Mouse (Mus musculus): Measurements from ENCODE around the gene Adamts17.
A peak's percentile ranks its signal among the peaks of the same experiment; 100 is the strongest.

Adamts17 gene

DNA sequence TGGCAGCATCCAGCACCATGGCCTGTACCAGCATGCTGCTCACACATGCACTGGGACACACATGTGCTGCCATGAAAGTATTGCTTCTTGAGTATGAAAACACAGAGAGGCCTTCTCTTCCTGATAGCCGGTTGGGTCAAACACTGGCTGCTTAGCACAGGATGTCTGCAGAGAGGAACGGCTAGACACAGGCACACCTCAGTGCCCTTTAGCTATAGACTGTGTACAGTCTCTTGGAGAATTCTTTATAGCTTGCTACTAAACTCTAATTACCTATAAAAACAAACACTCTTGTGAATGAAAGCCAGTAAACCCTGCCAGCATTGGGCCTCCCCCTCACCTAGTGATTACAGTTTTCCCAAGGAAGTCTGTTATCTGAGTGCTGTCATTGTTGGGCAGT lies 131.4 kb downstream of the Adamts17 start:
- DNase-seq (ENCODE audit: low spot score) = no peak

DNA sequence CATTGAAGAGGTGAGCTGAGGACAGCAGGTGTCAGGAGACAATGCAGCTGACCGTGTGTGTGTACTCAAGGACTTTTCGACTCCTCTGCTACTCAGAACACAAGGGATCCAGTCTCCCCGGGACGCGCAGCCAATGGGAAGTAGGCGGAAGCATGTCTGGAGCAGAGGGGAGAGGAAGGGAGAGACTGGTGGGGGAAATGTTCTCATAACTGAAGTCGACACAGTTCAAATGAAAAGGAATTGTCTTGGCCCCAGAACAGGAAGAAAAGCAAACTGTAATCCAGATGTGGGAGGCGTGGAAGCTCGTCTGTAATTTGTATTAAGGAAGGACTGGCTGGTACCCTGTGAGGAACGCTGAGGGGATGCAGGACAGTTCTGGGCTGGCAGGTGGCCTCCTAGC lies 135.3 kb downstream of the Adamts17 start:
- DNase-seq (ENCODE audit: low spot score) = no peak

GRCm38 (mm10) chr7:66976371-66976770 lies 136.8 kb downstream of the Adamts17 start:
- DNase-seq (ENCODE audit: low spot score) = no peak

DNA sequence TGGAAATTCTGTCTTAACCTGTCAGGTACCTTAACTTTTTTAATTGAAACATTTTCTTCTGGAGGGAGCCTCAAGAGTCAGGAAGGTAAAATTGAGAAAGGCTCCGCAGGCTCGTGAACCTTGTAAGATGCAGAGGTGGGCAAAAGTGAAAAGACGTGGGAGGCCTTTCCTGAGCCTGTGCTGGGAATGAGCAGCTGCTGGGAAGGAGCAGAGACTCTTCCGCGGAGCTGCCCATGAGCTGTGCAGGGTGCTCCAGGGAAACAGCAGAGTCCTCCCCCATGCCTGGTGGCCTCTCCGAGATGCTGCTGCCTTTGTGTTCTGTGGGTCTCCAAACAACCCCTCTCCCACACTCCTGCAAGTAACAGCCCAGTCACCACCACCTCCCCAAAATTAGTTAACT lies 142.1 kb downstream of the Adamts17 start:
- DNase-seq (ENCODE audit: low spot score) = no peak

- DNase-seq (ENCODE audit: low spot score) = no peak
Measured at GRCm38 (mm10) chr7:66982084-66982483, 142.5 kb downstream of the Adamts17 start.

DNA sequence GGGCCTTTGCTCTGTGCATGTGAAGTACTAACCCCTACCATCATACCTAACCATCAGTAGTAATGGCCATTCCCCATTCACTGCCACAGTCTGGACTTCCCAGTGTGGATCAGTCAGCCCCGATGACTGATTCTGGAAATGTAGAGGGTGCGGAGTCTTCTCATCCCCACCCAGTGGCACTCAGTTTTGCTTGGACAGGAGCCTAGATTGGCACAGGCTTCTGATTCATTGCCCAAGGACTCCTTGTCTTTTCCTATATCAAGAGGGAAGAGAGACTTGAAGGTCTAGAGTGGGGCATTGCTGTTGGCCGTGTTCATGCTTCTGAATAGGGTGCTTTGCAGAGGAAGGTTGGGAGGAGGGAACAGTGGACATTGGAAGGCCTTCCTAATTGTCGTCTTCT lies 148.1 kb downstream of the Adamts17 start:
- DNase-seq (ENCODE audit: low spot score) = no peak

DNA sequence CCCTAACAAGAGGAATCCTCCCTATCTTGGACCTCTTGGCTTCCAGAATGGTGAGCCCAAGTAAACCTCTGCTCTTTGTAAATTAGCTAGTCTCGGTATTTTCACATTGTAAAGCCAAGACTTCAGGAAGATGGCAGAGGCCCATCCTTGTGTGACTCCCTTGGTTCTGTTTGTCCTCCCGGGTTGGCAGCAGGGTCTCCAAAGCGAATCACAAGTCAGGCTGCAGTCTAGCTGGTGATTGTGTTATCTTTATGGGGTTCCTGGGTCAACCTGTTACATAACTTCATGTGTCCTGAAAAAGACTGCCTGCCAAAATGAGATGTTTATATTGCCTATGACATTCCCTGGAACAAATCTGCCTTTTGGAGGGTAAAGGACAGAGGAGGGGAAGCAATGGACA lies 148.9 kb downstream of the Adamts17 start:
- no peak for DNase-seq (ENCODE audit: low spot score)

DNA sequence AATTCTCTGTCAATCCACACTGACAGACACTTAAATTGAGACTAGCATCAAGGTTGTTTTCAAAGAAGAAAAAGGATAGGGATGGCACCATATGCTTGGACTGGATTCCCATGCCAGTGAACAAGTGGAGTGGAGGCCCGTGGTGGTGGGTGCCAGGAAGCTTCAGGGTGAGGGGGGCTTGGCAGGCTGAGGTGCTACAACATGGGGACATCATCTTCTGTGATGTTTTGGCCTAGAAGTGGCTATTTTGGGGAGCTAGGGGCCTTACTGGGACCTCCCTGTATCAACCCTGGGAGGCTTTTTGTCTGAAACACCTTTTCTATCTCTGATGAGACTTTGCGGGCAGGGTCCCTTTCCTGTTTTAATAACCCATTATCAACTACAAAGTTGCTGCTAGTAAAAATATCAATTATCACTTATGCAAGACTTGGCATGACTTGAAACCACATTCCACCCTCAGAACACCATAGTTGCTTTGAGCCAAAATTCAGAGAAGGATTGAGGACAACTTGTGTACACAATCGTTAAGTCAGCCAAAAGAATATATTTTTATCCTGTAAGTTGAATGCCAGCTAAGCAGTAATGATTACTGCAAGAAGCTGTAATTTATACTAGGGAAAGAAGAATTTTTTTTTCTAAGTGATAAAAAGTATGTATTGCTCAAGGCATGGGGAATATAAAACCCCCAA lies 150.0 kb downstream of the Adamts17 start:
- DNase-seq (ENCODE audit: low spot score) = no peak

GRCm38 (mm10) chr7:66998821-66999220 lies 159.3 kb downstream of the Adamts17 start:
- no peak for DNase-seq (ENCODE audit: low spot score)

GRCm38 (mm10) chr7:67003648-67004047 lies 164.1 kb downstream of the Adamts17 start:
- DNase-seq (ENCODE audit: low spot score) = no peak

DNA sequence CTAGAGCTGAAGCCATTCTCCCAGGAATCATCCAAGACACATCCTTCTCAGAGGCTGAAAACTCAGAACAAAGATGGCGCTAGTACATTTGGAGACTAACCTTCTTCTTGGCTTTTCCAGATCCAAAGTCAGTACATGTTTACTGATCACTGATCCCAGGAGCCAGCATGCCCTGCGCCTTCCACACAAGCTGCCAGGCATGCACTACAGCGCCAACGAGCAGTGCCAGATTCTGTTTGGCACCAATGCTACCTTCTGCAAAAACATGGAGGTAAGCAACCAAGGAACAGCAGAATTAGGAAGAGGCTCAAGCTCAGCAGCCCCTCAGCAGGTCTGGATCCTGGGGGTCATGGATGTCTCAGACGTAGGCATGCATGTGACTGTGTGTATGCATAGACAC lies 164.7 kb downstream of the Adamts17 start:
- DNase-seq (ENCODE audit: low spot score) = no peak

DNA sequence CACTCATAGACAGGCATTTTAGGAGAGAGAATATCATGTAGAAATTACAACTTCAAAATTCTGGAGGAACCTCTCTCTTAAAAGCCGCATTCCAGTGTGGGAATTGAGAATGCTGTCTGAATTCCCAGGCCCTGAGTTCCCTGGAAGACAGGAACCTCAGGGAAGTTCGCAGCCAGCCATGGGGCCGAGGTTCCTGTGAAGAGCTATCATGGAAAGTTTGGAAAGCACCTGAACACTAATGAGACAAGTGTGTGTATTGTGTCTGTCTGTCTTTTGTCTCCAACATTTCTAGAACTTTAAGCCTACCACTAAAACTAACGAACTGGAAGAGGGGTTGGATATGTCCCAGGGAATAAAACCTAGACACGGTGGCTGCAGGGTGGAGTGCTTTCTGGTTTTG lies 170.3 kb downstream of the Adamts17 start:
- DNase-seq (ENCODE audit: low spot score) = no peak

GRCm38 (mm10) chr7:67012011-67012751 lies 172.6 kb downstream of the Adamts17 start:
- no peak for DNase-seq (ENCODE audit: low spot score)

DNA sequence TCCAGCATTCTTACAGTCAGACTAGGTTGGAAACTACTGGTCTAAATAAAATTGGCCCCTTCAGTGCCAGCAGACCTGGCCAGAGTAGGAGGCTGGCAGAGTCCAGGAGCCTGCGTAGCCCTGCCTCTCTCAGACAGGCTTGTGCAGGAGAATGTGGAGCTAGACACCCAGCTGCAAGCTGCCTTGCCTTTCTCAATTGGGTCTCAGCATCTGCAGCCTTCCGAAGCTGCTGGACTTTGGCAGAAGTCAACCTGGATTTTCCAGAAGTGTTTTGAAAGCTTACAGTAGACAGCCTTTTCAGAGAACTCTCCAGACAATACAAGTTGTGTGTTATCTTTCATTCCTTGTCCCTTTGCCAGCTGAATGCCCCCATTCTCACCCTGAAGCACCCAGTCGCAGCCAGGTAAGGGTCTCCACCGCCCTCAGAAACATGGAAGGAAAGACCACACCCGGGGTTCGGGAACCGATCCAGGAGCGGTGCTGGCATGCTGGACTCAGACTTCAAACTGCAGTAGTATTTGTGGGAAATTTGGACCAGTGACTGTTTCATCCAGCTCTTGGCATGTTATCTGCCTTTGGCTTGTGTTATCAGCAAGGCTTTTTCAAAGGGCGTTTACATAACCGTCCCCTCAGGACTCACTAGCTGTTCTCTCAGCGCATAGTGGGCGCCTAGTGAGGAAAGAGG lies 173.8 kb downstream of the Adamts17 start:
- no peak for DNase-seq (ENCODE audit: low spot score)

- no peak for DNase-seq (ENCODE audit: low spot score)
Measured at GRCm38 (mm10) chr7:67019937-67020336, 180.4 kb downstream of the Adamts17 start.

- peak; percentile 61 for DNase-seq (ENCODE audit: low spot score)
Measured at GRCm38 (mm10) chr7:67026114-67027070, 186.9 kb downstream of the Adamts17 start.

DNA sequence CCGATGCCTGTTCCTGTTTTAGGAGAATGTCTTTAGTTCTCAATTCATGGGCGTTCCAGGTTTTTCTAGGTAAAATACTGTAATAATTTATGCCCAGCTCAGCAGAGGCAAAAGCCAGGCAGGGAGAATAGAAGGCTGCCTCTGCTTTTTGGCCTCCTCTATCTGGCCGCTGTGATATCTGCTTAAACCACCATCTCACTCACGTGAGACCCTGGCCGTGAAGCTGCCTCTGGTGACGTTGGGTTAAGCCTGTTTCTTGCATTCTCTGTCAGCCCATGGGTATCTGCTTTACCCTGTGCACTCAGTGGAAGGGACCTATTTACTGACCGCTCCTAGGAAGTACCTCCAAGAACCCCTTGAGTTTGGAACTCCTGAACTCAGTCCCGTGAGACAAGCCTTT lies 187.7 kb downstream of the Adamts17 start:
- DNase-seq (ENCODE audit: low spot score) = no peak

- DNase-seq (ENCODE audit: low spot score) = no peak
Measured at GRCm38 (mm10) chr7:67027696-67028095, 188.2 kb downstream of the Adamts17 start.

GRCm38 (mm10) chr7:67028902-67029301 lies 189.4 kb downstream of the Adamts17 start:
- no peak for DNase-seq (ENCODE audit: low spot score)

- no peak for DNase-seq (ENCODE audit: low spot score)
Measured at GRCm38 (mm10) chr7:67029481-67029880, 189.9 kb downstream of the Adamts17 start.

DNA sequence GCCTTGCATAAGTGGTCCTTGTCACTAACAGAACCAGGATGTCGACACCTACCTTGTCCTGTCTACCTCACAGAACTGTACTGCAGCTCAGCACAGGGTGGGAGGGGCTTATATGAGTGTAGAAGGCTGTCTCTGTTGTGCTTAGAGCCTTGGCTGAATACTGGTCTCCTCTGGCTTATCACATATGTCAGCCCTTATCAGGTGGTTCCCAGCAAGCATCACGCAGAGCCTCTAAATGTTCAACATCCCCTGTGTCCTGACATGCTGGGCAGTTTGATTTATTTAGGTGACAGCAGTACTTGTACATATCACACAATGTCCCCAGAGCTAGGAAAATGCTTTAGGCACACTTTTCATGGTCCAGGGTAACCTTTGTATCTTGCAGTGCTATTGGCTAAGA lies 191.7 kb downstream of the Adamts17 start:
- no peak for DNase-seq (ENCODE audit: low spot score)

GRCm38 (mm10) chr7:67032616-67033015 lies 193.1 kb downstream of the Adamts17 start:
- no peak for DNase-seq (ENCODE audit: low spot score)
